Mouse (Mus musculus) ES-E14 (cell line): ENCODE measurements around the gene Rad51b. TPM values are rescaled to one million over a fixed set of nuclear protein-coding genes. Genes with fewer than 3 reads are reported as not detected.

Experiments
- DNase-seq: peaks from one replicate; pipeline ENCODE4 v3.0.0-alpha.2; 2013; ENCODE audit warnings: low read depth, low spot score
- H3K27ac ChIP-seq: 2 replicates; pipeline ENCODE4 v1.5.1; 2012; ENCODE audit warnings: low read depth, mild to moderate bottlenecking, low read length, moderate library complexity, mixed read lengths; ENCODE audit not compliant: poor library complexity, insufficient read depth, severe bottlenecking
- H3K36me3 ChIP-seq: 2 replicates; pipeline ENCODE4 v1.6.1; 2012; ENCODE audit warnings: mild to moderate bottlenecking, low read length, moderate library complexity, mixed read lengths; ENCODE audit not compliant: control insufficient read depth, poor library complexity, insufficient read depth, severe bottlenecking
- H3K4me1 ChIP-seq, 2 experiments: fragments of 150-350 bp in 1 of 2; sonication (generic) in 1 of 2; 2 replicates each; pipeline ENCODE4 v1.6.1; 2012; ENCODE audit warnings: low read length in 2 of 2, mild to moderate bottlenecking in 1 of 2, mixed read lengths in 1 of 2; ENCODE audit not compliant: control insufficient read depth in 2 of 2, insufficient read depth in 2 of 2, poor library complexity in 1 of 2
- H3K4me3 ChIP-seq, 2 experiments: fragments of 150-350 bp in 1 of 2; sonication (generic) in 1 of 2; 2 replicates each; pipeline ENCODE4 v1.5.1; 2012; ENCODE audit warnings: low read length in 2 of 2, low read depth in 1 of 2, mild to moderate bottlenecking in 1 of 2, mixed read lengths in 1 of 2; ENCODE audit not compliant: insufficient read depth in 1 of 2, poor library complexity in 1 of 2, severe bottlenecking in 1 of 2
- H3K9ac ChIP-seq: 2 replicates; pipeline ENCODE4 v1.6.1; 2012; ENCODE audit warnings: low read depth, mild to moderate bottlenecking, low read length, mixed read lengths; ENCODE audit not compliant: poor library complexity, insufficient read depth, severe bottlenecking
- H3K9me3 ChIP-seq: fragments of 150-350 bp; sonication (generic); 2 replicates; pipeline ENCODE4 v1.6.1; 2012; ENCODE audit warnings: low read depth, mild to moderate bottlenecking, low read length; ENCODE audit not compliant: control insufficient read depth, insufficient read depth
- CHD2 ChIP-seq: IDR thresholded peaks from 2 replicates; pipeline ENCODE4 v1.6.1; 2014; ENCODE audit warnings: mild to moderate bottlenecking, low read depth, low read length, inconsistent platforms
- HCFC1 ChIP-seq: IDR thresholded peaks from 2 replicates; pipeline ENCODE4 v1.6.1; 2012; ENCODE audit warnings: low read length, inconsistent platforms, borderline replicate concordance; ENCODE audit not compliant: insufficient read depth
- MAFK ChIP-seq: IDR thresholded peaks from 2 replicates; pipeline ENCODE4 v1.6.1; 2014; ENCODE audit warnings: mild to moderate bottlenecking, low read depth, low read length, inconsistent platforms; ENCODE audit not compliant: insufficient read depth
- ZC3H11A ChIP-seq: IDR thresholded peaks from 2 replicates; pipeline ENCODE4 v1.6.1; 2012; ENCODE audit warnings: low read depth, mild to moderate bottlenecking, inconsistent platforms, low read length, borderline replicate concordance
- ZNF384 ChIP-seq: IDR thresholded peaks from 2 replicates; pipeline ENCODE4 v1.6.1; 2012; ENCODE audit warnings: low read depth, low read length, inconsistent platforms
- in situ Hi-C, 2 experiments: fragments of 600-800 bp; cut with MboI; formaldehyde crosslinking; loops; one replicate each; pipeline ENCODE4 v1.15.1; 2025; ENCODE audit warnings: low sequenced_read_pairs in 2 of 2, inconsistent platforms in 1 of 2; ENCODE audit not compliant: unreplicated experiment in 2 of 2
- total RNA-seq: library from RNA; depleted of rRNA; stranded (reverse); fragments of 300-350 nt; gene quantifications from 2 replicates; pipeline ENCODE4 v1.2.3, GENCODE M21; 2012

The Rad51b gene
- total RNA-seq, 1 experiment = 6.7 TPM

DNA sequence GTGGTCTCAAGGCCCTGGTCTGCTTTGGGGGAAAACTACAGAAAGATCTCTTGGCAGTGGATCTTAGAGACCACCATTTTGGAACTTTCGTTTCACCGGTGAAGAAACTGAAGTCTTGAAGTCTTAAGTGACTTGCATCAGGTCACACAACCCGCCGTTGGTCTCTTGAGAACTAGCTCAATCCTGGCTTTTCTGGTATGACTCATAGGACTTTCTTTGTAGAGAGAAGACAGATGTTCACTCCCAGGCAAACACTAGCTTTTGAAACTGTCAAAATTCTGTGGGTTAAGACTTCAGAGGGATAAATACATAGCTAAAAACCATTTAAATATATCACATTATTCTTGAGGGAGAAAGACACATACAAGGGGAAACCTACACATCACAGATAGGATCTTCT, 195.1 kb downstream of the Rad51b start:
- in situ Hi-C loops = no loop called here
- Histone ChIP-seq H3K36me3 (no peaks in the 10 kb centered on the region), H3K27ac (no peak overlapping the region), H3K9me3 (no peaks in the 10 kb centered on the region), H3K4me1 (no peaks in the 10 kb centered on the region), H3K9ac (no peak overlapping the region), H3K4me3 (no peak overlapping the region)
- TF ChIP-seq ZC3H11A = no peak
- TF ChIP-seq HCFC1 = no peak
- no peak for TF ChIP-seq MAFK
- TF ChIP-seq CHD2 = no peak
- DNase-seq = no peak

DNA sequence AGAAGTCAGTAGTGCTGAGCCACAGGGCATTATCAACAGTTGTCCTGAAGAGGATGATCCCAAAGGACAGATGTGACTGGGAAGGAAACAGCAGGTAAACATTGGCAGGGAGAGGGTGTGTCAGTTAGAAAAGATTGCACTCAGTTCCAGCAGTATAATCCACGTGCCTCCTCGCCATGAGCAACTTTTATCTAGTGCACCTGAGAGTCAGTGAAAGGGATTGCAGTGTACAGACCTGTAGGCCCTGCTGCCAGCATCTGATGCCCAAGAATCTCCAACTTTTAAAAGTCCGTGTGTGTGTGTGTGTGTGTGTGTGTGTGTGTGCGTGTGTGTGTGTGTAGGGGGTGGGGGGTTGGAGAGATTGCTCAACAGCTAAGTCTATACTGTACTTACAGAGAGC, 195.5 kb downstream of the Rad51b start:
- no peak overlapping the region for H3K4me3 ChIP-seq
- H3K9me3 ChIP-seq = no peaks in the 10 kb centered on the region
- no peak for TF ChIP-seq HCFC1
- TF ChIP-seq ZNF384 = no peak
- no peak for TF ChIP-seq MAFK
- no peak for TF ChIP-seq ZC3H11A
- TF ChIP-seq CHD2 = no peak
- no peak overlapping the region for H3K27ac ChIP-seq
- in situ Hi-C loops = no loop called here
- H3K4me1 ChIP-seq = no peaks in the 10 kb centered on the region
- no peak overlapping the region for H3K9ac ChIP-seq
- no peak for DNase-seq
- H3K36me3 ChIP-seq = no peaks in the 10 kb centered on the region

DNA sequence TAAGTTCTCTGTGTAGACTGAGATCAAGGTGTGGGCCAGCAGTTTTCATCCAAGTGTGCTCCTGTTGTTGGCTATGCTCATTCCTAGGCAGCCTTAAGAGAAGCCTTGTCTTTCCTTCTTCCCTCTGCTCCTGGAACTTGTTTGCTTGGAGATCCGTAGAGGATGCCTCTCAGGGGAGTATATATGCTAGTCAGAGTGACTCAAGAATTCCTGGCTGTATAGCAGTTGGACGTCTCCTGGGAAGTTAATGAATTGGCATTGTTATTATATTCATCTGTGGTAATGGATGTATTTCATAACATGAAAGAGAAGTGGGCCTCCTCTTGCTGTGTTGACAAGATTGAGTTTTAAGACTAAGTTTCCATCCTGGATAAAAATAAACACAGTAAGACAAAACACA, 196.4 kb downstream of the Rad51b start:
- no peaks in the 10 kb centered on the region for H3K9me3 ChIP-seq
- no peak overlapping the region for H3K27ac ChIP-seq
- TF ChIP-seq CHD2 = no peak
- no peak for TF ChIP-seq MAFK
- no peak for TF ChIP-seq ZC3H11A
- TF ChIP-seq HCFC1 = no peak
- no peak for TF ChIP-seq ZNF384

DNA sequence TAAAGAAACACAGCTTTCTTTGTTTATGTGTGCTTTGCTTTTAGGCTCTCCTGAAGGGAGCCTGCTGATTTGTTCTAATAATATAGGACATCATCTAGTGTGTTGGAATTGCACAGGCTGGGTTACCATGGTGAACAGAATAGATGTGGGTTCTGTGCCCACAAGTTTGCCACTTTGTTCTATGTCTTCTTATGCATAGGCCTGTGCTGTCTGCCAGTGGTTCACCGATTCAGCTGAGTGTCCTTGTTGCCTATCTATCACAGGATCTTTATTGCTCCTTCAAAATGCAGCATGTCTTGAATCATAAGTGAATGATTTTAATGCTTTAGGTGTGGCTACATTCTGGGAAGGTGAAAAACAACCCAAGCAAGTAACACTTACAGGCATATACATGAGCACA, 201.2 kb downstream of the Rad51b start:
- no peaks in the 10 kb centered on the region for H3K36me3 ChIP-seq
- no peak overlapping the region for H3K9ac ChIP-seq
- no peak for DNase-seq
- no peak overlapping the region for H3K27ac ChIP-seq
- no peak overlapping the region for H3K4me3 ChIP-seq
- H3K4me1 ChIP-seq = no peaks in the 10 kb centered on the region
- in situ Hi-C loops = no loop called here
- no peaks in the 10 kb centered on the region for H3K9me3 ChIP-seq
- no peak for TF ChIP-seq ZC3H11A
- no peak for TF ChIP-seq MAFK
- no peak for TF ChIP-seq ZNF384
- TF ChIP-seq CHD2 = no peak
- no peak for TF ChIP-seq HCFC1

More for the DNA sequence above, 196.4 kb downstream of the Rad51b start:
- DNase-seq = no peak
- no peaks in the 10 kb centered on the region for H3K36me3 ChIP-seq
- no peak overlapping the region for H3K9ac ChIP-seq
- no peak overlapping the region for H3K4me3 ChIP-seq
- in situ Hi-C loops = no loop called here
- no peaks in the 10 kb centered on the region for H3K4me1 ChIP-seq

DNA sequence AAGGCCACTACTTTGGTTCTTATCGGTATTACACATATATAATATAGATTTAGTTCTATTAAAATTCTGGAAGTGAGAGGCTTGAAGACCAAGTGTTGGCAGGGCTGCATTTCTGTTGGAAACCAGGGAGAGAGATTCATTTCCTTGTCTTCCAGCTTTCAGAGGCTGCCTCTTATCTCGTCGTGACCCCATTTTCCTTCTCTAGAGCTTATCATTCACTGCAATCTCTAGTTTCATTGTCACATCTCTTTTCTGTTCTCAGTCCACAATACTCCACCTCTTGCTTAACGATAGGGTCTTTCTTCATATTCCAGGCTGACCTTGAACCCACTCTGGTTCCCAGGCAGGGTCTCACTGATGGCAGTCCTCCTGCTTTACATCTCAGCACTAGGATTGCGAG, 202.7 kb downstream of the Rad51b start:
- in situ Hi-C loops = no loop called here
- Histone ChIP-seq H3K4me3 (no peak overlapping the region), H3K9me3 (no peaks in the 10 kb centered on the region), H3K36me3 (no peaks in the 10 kb centered on the region), H3K4me1 (no peaks in the 10 kb centered on the region), H3K27ac (no peak overlapping the region), H3K9ac (no peak overlapping the region)
- TF ChIP-seq ZNF384 = no peak
- TF ChIP-seq ZC3H11A = no peak
- TF ChIP-seq CHD2 = no peak
- TF ChIP-seq HCFC1 = no peak
- TF ChIP-seq MAFK = no peak
- no peak for DNase-seq
